7 mouse cellular contexts compared by ENCODE assay signal in genomic region chr15:85653421-85654401, GRCm38 (mm10).
A peak's percentile ranks its signal among the peaks of the same experiment; 100 is the strongest.
DNase-seq lines count a peak whose midpoint lies in the region; ATAC-seq and TF ChIP-seq lines count a peak whose summit lies in the region.

No protein-coding gene starts in this region.

- no peaks in the 10 kb centered on the region for H3K9me3 ChIP-seq in hindbrain, embryonic 16.5 days (ENCODE audit: control insufficient read depth, low read length)
- no peaks in the 10 kb centered on the region for H3K9me3 ChIP-seq in megakaryocyte, embryonic 14.5 days

- POLR2A ChIA-PET in Patski (lab: Charles Lee), result interaction anchor here (0.6 to 8.3 kb wide), 6 partner anchors 8 to 1437 kb away, joined by 3 to 223 read pairs (median 4); no protein-coding TSS in a partner anchor

- no peaks in the 10 kb centered on the region for H3K27me3 ChIP-seq in Patski
- peaks cover 4% of the 10 kb centered on the region for H3K27me3 ChIP-seq in hindbrain, embryonic 16.5 days (replicated peaks; ENCODE audit: control insufficient read depth, insufficient read depth, low read length)
- peaks cover 49% of the 10 kb centered on the region for H3K27me3 ChIP-seq in megakaryocyte, embryonic 14.5 days (replicated peaks)

- peaks cover 40% of the 10 kb centered on the region for H3K4me1 ChIP-seq in hindbrain, embryonic 16.5 days (ENCODE audit: control insufficient read depth, insufficient read depth, low read depth, low read length)
- peaks cover 27% of the 10 kb centered on the region for H3K4me1 ChIP-seq in megakaryocyte, embryonic 14.5 days

- peak; percentile 61 for ATAC-seq in Patski
- peak; percentile 79 for ATAC-seq in hindbrain, embryonic 16.5 days

- WGBS in hindbrain, embryonic 16.5 days, result 6% methylated on average over 29 of the region's 32 CpGs

- intact Hi-C loops in left cerebral cortex, postnatal 10 days (cut with DNase I), result no loop called here

- H3K4me3 ChIP-seq in hindbrain, embryonic 16.5 days (ENCODE audit: low read length), result peak overlapping the region; percentile 38
- H3K4me3 ChIP-seq in megakaryocyte, embryonic 14.5 days (replicated peaks), result peak overlapping the region; percentile 85

- no peak for DNase-seq in Patski (ENCODE audit: low read depth, low spot score)
- DNase-seq in cerebellum, adult 8-10 months, result peak; percentile 90
- peak; percentile 75 to 83 for DNase-seq in frontal cortex, postnatal 36 days (ENCODE audit: low spot score in 2 of 2)
- DNase-seq in left cerebral cortex, postnatal 10 days (ENCODE audit: extremely low spot score in 1 of 2, low spot score in 2 of 2), result peak; percentile 73 to 93
- DNase-seq in spleen, postnatal 10 days (ENCODE audit: low spot score in 2 of 2), result peak; percentile 76 to 83

- peak overlapping the region; percentile 76 for H3K4me2 ChIP-seq in hindbrain, embryonic 16.5 days (ENCODE audit: low read length)

- H3K36me3 ChIP-seq in hindbrain, embryonic 16.5 days (ENCODE audit: control insufficient read depth, insufficient read depth, low read length), result no peaks in the 10 kb centered on the region
- no peaks in the 10 kb centered on the region for H3K36me3 ChIP-seq in megakaryocyte, embryonic 14.5 days (replicated peaks; ENCODE audit: low read length)

- in situ Hi-C loops in Patski (cut with MboI; ENCODE audit: low pct_unique_long_range_greater_than_20kb), result no loop called here

- H3K27ac ChIP-seq in hindbrain, embryonic 16.5 days (ENCODE audit: low read depth, low read length), result peak overlapping the region; percentile 95

- H3K9ac ChIP-seq in hindbrain, embryonic 16.5 days (ENCODE audit: low read depth, low read length), result peak overlapping the region; percentile 80

- CTCF ChIA-PET in Patski (lab: Charles Lee), result interaction anchor here (0.9 to 1.6 kb wide), 7 partner anchors 10 to 55 kb away, joined by 3 to 5 read pairs (median 4); no protein-coding TSS in a partner anchor

- no peak for TF ChIP-seq CTCF in Patski (IDR thresholded peaks at IDR 0.05)
